Mouse (Mus musculus) midbrain, embryonic 10.5 days (tissue): ENCODE measurements around the gene Gga1. TPM values are rescaled to one million over a fixed set of nuclear protein-coding genes. Genes with fewer than 3 reads are reported as not detected.

ENCODE experiments used
- DNase-seq: peaks from one replicate; pipeline ENCODE4 v3.0.0-alpha.2; 2017; ENCODE audit warnings: low spot score
- H3K27ac ChIP-seq: fragments of 300-500 bp; sonication (generic); replicated peaks from 2 replicates; pipeline ENCODE4 v1.5.1; 2016; ENCODE audit warnings: mild to moderate bottlenecking
- H3K27me3 ChIP-seq: fragments of 300-500 bp; sonication (generic); 2 replicates; pipeline ENCODE4 v1.6.1; 2016; ENCODE audit warnings: low read depth, mild to moderate bottlenecking; ENCODE audit not compliant: poor library complexity, severe bottlenecking
- H3K36me3 ChIP-seq: fragments of 300-500 bp; sonication (generic); 2 replicates; pipeline ENCODE4 v1.6.1; 2016; ENCODE audit warnings: mild to moderate bottlenecking, moderate library complexity
- H3K4me1 ChIP-seq: fragments of 300-500 bp; sonication (generic); 2 replicates; pipeline ENCODE4 v1.6.1; 2016
- H3K4me3 ChIP-seq: fragments of 300-500 bp; sonication (generic); 2 replicates; pipeline ENCODE4 v1.5.1; 2016; ENCODE audit warnings: mild to moderate bottlenecking, moderate library complexity
- H3K9me3 ChIP-seq: fragments of 300-500 bp; sonication (generic); replicated peaks from 2 replicates; pipeline ENCODE4 v1.6.1; 2016; ENCODE audit warnings: mild to moderate bottlenecking
- WGBS: fragments of 180-500 bp; shearing (Covaris S2); methylation state at CpG from one replicate; pipeline ENCODE4 v1.1.7; 2016; 5-methylcytosine and 5-hydroxymethylcytosine counted together
- microRNA-seq: library from miRNA; unstranded; fragments of <30 nt; microRNA quantifications from one replicate; pipeline ENCODE4, GENCODE M21; 2017
- polyA plus RNA-seq: library from polyadenylated mRNA; unstranded; fragments of >200 nt; fragmentation: Nextera tagmentation; extraction: Ambion mirVana; gene quantifications from 2 replicates; pipeline ENCODE4 v1.2.1, GENCODE M21; 2016

Gga1 gene
- polyA plus RNA-seq, 1 experiment from 2014 or later: 47.1 TPM

DNA sequence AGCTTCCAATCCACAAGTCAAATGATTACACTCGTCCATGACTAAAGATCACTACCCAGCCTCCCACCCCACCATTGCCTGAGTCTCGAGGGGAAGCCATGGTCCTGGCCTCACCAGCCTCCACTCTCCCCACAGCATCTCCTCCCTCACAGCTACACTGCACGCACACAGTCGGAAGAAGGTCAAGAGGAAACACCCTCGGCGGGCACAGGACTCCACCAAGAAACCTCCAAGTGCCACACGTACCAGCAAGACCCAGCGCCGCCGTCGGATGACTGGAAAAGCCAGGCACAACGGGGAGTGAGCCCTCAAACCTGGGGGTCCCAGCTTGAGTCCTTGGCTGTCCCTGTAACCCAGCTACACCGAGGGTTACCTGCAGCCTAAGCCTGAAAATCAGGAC lies 63.3 kb downstream of the Gga1 start:
- DNase-seq: no peak
- H3K27ac ChIP-seq: no peak overlapping the region
- 91% methylated on average over 13 of the region's 13 CpGs for WGBS
- H3K4me1 ChIP-seq: peaks cover 33% of the 10 kb centered on the region
- no peak overlapping the region for H3K4me3 ChIP-seq
- H3K9me3 ChIP-seq: no peaks in the 10 kb centered on the region
- H3K27me3 ChIP-seq: no peaks in the 10 kb centered on the region
- H3K36me3 ChIP-seq: peaks cover 59% of the 10 kb centered on the region

DNA sequence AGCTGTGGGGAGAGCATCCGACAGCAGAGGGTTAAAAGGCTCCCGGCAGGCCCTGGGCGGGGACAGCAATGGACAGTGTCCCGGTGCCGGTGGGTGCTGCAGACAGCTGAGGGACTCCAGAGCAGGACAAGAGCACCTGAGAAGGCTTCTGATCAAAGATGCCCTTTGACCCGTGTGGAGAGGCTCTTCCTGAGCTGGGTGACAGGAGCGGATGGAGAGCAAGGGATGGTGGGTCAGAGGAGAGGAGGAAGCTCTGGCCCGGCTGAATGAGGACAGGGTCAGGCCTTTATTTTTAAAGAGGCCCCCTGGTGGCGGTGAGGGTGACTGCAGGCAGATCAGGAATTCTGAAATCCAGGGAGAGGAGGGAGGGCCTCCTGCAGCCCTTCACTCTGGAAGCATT lies 65.7 kb downstream of the Gga1 start:
- DNase-seq: peak; percentile 88
- peaks cover 18% of the 10 kb centered on the region for H3K4me1 ChIP-seq
- H3K4me3 ChIP-seq: peak overlapping the region; percentile 45
- peaks cover 16% of the 10 kb centered on the region for H3K27me3 ChIP-seq
- H3K9me3 ChIP-seq: no peaks in the 10 kb centered on the region
- H3K36me3 ChIP-seq: peaks cover 45% of the 10 kb centered on the region
- H3K27ac ChIP-seq: peak overlapping the region; percentile 84
- 3% methylated on average over 9 of the region's 9 CpGs for WGBS

Small RNA genes lying within 50 kb of the gene (microRNA-seq; reads per million reads assigned to microRNA genes)
- gene Mir6955: not detected

Other genes starting within 250 kb of the Gga1 start
- 0.23 and 0.26 TPM in 2 replicates for gene Elfn2, start 158.4 kb upstream of the Gga1 start, polyA plus RNA-seq
- gene Mfng, start 103.7 kb upstream of the Gga1 start, polyA plus RNA-seq: 81.5 and 121 TPM in 2 replicates
- 2.6 TPM in 2 replicates for gene Card10, start 74.1 kb upstream of the Gga1 start, polyA plus RNA-seq
- 12.9 and 14.3 TPM in 2 replicates for gene Cdc42ep1, start 34.6 kb upstream of the Gga1 start, polyA plus RNA-seq
- gene Lgals2, start 21.7 kb upstream of the Gga1 start, polyA plus RNA-seq: not detected in 2 replicates
- gene Gm49510, start 22.5 kb downstream of the Gga1 start, polyA plus RNA-seq: 0.12 TPM in 1 of 2 replicates, not detected in the other
- gene Sh3bp1, start 22.6 kb downstream of the Gga1 start, polyA plus RNA-seq: 16.5 and 18.7 TPM in 2 replicates
- gene Pdxp, start 36.7 kb downstream of the Gga1 start, polyA plus RNA-seq: 27.3 and 29.8 TPM in 2 replicates
- 341 and 392 TPM in 2 replicates for gene Lgals1, start 49.5 kb downstream of the Gga1 start, polyA plus RNA-seq
- 62.7 and 71.2 TPM in 2 replicates for gene Nol12, start 57.7 kb downstream of the Gga1 start, polyA plus RNA-seq
- 39.7 and 39.8 TPM in 2 replicates for gene Triobp, start 70.5 kb downstream of the Gga1 start, polyA plus RNA-seq
- gene H1f0, start 151.3 kb downstream of the Gga1 start, polyA plus RNA-seq: 421 and 499 TPM in 2 replicates
- not detected in 2 replicates for gene Galr3, start 164.7 kb downstream of the Gga1 start, polyA plus RNA-seq
- gene Ankrd54, start 185.7 kb downstream of the Gga1 start, polyA plus RNA-seq: 65.1 and 66.6 TPM in 2 replicates
- 260 and 273 TPM in 2 replicates for gene Eif3l, start 198.0 kb downstream of the Gga1 start, polyA plus RNA-seq
- 5.2 and 7.1 TPM in 2 replicates for gene Micall1, start 231.7 kb downstream of the Gga1 start, polyA plus RNA-seq